Mouse (Mus musculus) CH12.LX (cell line): Measurements from ENCODE around the gene Trappc10.

Experiments used
- CHD1 ChIP-seq: IDR thresholded peaks from 2 replicates; pipeline ENCODE4 v1.6.1; 2012; ENCODE audit warnings: low read depth, low read length, improper control_type of control experiment, inconsistent platforms
- CTCF ChIP-seq, 2 experiments: IDR thresholded peaks in 1 of 2; conservative IDR thresholded peaks in 1 of 2; 2 replicates each; pipeline ENCODE4 v1.5.1; 2011 to 2012; ENCODE audit warnings: low read depth in 2 of 2, low read length in 2 of 2, improper control_type of control experiment in 1 of 2, inconsistent platforms in 1 of 2, mild to moderate bottlenecking in 1 of 2, moderate library complexity in 1 of 2
- IRF4 ChIP-seq: IDR thresholded peaks from 2 replicates; pipeline ENCODE4 v1.6.1; 2014; ENCODE audit warnings: low read depth, mild to moderate bottlenecking, inconsistent platforms, low read length, improper control_type of control experiment
- USF2 ChIP-seq: conservative IDR thresholded peaks from 2 replicates; pipeline ENCODE4 v1.6.1; 2011; ENCODE audit warnings: low read depth, low read length, improper control_type of control experiment

GRCm38 (mm10) chr10:78272932-78273331 lies 28.5 kb upstream of the Trappc10 start:
- TF ChIP-seq USF2 (no peak), IRF4 (no peak), CTCF (conservative IDR thresholded peaks at IDR 0.05 in 1 of 2, IDR thresholded peaks at IDR 0.05 in 1 of 2; ENCODE audit: low read depth in 2 of 2, low read length in 2 of 2) (no peak), CHD1 (no peak)
